Mouse (Mus musculus) cortical plate, adult 2 months (tissue): ENCODE data around the gene Lef1.

ENCODE experiments used
- CTCF ChIP-seq: fragments of 200-500 bp; IDR thresholded peaks from 2 replicates; pipeline ENCODE4 v1.5.1; 2011; ENCODE audit warnings: mild to moderate bottlenecking, control low read depth, low read length; ENCODE audit not compliant: insufficient read depth; ENCODE audit errors: extremely low read depth
- POLR2A ChIP-seq: fragments of 200-500 bp; IDR thresholded peaks from 2 replicates; pipeline ENCODE4 v1.6.1; 2011; ENCODE audit warnings: mild to moderate bottlenecking, low read length, control low read depth; ENCODE audit not compliant: insufficient read depth; ENCODE audit errors: extremely low read depth

DNA sequence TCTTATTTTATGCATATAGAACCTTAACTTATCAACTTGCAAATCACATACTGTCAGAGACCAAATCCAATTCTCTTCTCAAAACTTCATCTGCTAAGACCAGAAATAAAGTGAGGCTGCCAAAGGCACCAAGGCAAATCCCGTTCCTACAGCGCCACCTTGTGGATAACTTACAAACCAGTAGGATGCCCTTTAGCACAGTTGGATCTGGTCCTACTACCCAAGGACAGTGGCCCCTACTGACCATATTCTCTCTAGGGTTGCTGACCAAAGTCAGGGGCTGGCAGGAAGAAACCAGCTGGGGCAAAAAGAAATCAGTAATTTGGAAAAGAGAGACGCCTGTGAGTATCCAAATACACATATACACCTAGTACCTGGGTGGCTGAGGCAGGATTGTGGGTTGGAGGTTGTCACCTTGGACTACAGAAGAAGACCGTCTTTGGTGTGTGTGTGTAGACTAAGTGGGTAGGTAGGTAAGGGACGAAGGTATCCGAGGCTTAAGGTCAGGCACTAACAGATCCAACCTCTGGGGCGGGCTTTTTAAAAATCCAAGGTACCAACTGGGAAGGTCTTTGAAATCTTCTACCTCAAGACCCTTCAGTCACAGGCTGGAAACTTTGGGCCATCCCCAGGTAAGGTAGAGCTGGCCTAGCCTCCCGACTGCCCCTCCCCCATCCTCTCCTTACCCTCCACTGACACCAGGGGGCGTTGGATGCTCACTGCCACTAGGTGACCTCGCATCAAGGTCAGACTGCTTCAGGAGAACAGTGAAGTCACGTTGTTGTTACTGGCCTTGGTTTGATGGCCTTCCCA, 135.7 kb downstream of the Lef1 start:
- no peak for TF ChIP-seq POLR2A
- TF ChIP-seq CTCF, result peak; percentile 85
